Mouse (Mus musculus) right cerebral cortex, postnatal 4 days (tissue): Measurements from ENCODE around the gene Htatsf1.
A peak's percentile ranks its signal among the peaks of the same experiment; 100 is the strongest.

Experiments
- DNase-seq: peaks from one replicate; pipeline ENCODE4 v3.0.0-alpha.2; 2022

Gene Htatsf1

GRCm38 (mm10) chrX:57053174-57053992 is at the start of gene Htatsf1:
Gene Htatsf1 (plus strand): TSS chrX:57053583.
- peak; percentile 74 for DNase-seq

GRCm38 (mm10) chrX:57012891-57013290 is 40.5 kb upstream of the Htatsf1 start:
- no peak for DNase-seq

GRCm38 (mm10) chrX:57042774-57043173 is 10.6 kb upstream of the Htatsf1 start, which contains the start of gene Brs3:
Gene Brs3 (plus strand): TSS chrX:57043074.
- DNase-seq, result no peak

- DNase-seq, result no peak
Measured at GRCm38 (mm10) chrX:57043869-57044268, 9.5 kb upstream of the Htatsf1 start.

GRCm38 (mm10) chrX:57052848-57053173 is 572 bp upstream of the Htatsf1 start:
- no peak for DNase-seq

- DNase-seq, result no peak
Measured at GRCm38 (mm10) chrX:57053993-57054385, 606 bp downstream of the Htatsf1 start.

- no peak for DNase-seq
Measured at GRCm38 (mm10) chrX:57081496-57081895, 28.1 kb downstream of the Htatsf1 start.

- no peak for DNase-seq
Measured at GRCm38 (mm10) chrX:57087806-57088205, 34.4 kb downstream of the Htatsf1 start, which contains the start of gene Vgll1. Gene Vgll1 (plus strand): TSS chrX:57088106.

GRCm38 (mm10) chrX:57103415-57103814 is 50.0 kb downstream of the Htatsf1 start:
- DNase-seq, result no peak

GRCm38 (mm10) chrX:57106956-57107355 is 53.6 kb downstream of the Htatsf1 start:
- DNase-seq, result no peak
